Mouse (Mus musculus) megakaryocyte, embryonic 14.5 days (primary cell): ENCODE data around the gene Rfx4. TPM values are rescaled to one million over a fixed set of nuclear protein-coding genes. Genes with fewer than 3 reads are reported as not detected.

Experiments used
- H3K27me3 ChIP-seq: replicated peaks from 2 replicates; pipeline ENCODE3; 2012; ENCODE audit warnings: inconsistent platforms
- H3K36me3 ChIP-seq: replicated peaks from 2 replicates; pipeline ENCODE3; 2012; ENCODE audit warnings: low read length, inconsistent platforms, mixed read lengths
- H3K4me1 ChIP-seq: 2 replicates; pipeline ENCODE4 v1.6.1; 2012; ENCODE audit warnings: inconsistent platforms
- H3K4me3 ChIP-seq: replicated peaks from 2 replicates; pipeline ENCODE3; 2012; ENCODE audit warnings: moderate library complexity, mild to moderate bottlenecking, inconsistent platforms
- H3K9me3 ChIP-seq: 2 replicates; pipeline ENCODE4 v1.6.1; 2012; ENCODE audit warnings: inconsistent platforms
- FLI1 ChIP-seq: IDR thresholded peaks from 2 replicates; pipeline ENCODE4 v1.6.1; 2012; ENCODE audit warnings: low read length, inconsistent platforms, mixed read lengths
- GATA1 ChIP-seq: IDR thresholded peaks from 3 replicates; pipeline ENCODE4 v1.6.1; 2012; ENCODE audit warnings: mixed read lengths, low read length, inconsistent platforms, borderline replicate concordance
- polyA plus RNA-seq: library from polyadenylated mRNA; stranded (reverse); fragments of >175 nt; gene quantifications from 2 replicates; pipeline ENCODE4 v1.2.3, GENCODE M21; 2012; ENCODE audit warnings: low replicate concordance; ENCODE audit not compliant: insufficient read depth

The Rfx4 gene
- polyA plus RNA-seq, 1 experiment: not detected

GRCm38 (mm10) chr10:84757426-84758199 lies 1.8 kb downstream of the Rfx4 start:
- peaks cover 95% of the 10 kb centered on the region for H3K27me3 ChIP-seq
- peaks cover 57% of the 10 kb centered on the region for H3K4me1 ChIP-seq
- TF ChIP-seq FLI1: no peak
- no peak for TF ChIP-seq GATA1
- H3K36me3 ChIP-seq: no peaks in the 10 kb centered on the region
- H3K4me3 ChIP-seq: no peak overlapping the region
- peaks cover 3% of the 10 kb centered on the region for H3K9me3 ChIP-seq

- no peak for TF ChIP-seq FLI1
- TF ChIP-seq GATA1: no peak
- Histone ChIP-seq H3K27me3 (peaks cover 95% of the 10 kb centered on the region), H3K4me3 (no peak overlapping the region), H3K4me1 (peaks cover 51% of the 10 kb centered on the region), H3K36me3 (no peaks in the 10 kb centered on the region), H3K9me3 (peaks cover 4% of the 10 kb centered on the region)
Observed at GRCm38 (mm10) chr10:84758200-84758468, 2.3 kb downstream of the Rfx4 start.

GRCm38 (mm10) chr10:84758483-84759431 lies 2.9 kb downstream of the Rfx4 start:
- Histone ChIP-seq H3K4me1 (peaks cover 49% of the 10 kb centered on the region), H3K36me3 (no peaks in the 10 kb centered on the region), H3K4me3 (no peak overlapping the region), H3K27me3 (peaks cover 96% of the 10 kb centered on the region), H3K9me3 (peaks cover 4% of the 10 kb centered on the region)
- TF ChIP-seq GATA1 (no peak), FLI1 (no peak)

- H3K36me3 ChIP-seq: no peaks in the 10 kb centered on the region
- peaks cover 96% of the 10 kb centered on the region for H3K27me3 ChIP-seq
- no peak for TF ChIP-seq FLI1
- no peak for TF ChIP-seq GATA1
- H3K4me1 ChIP-seq: peaks cover 47% of the 10 kb centered on the region
- peaks cover 4% of the 10 kb centered on the region for H3K9me3 ChIP-seq
- no peak overlapping the region for H3K4me3 ChIP-seq
Observed at GRCm38 (mm10) chr10:84759511-84760117, 3.8 kb downstream of the Rfx4 start.

- peaks cover 39% of the 10 kb centered on the region for H3K4me1 ChIP-seq
- peaks cover 90% of the 10 kb centered on the region for H3K27me3 ChIP-seq
- H3K9me3 ChIP-seq: peaks cover 4% of the 10 kb centered on the region
- no peaks in the 10 kb centered on the region for H3K36me3 ChIP-seq
- TF ChIP-seq FLI1 (no peak), GATA1 (no peak)
- H3K4me3 ChIP-seq: peak overlapping the region; percentile 28
Observed at GRCm38 (mm10) chr10:84760118-84761111, 4.6 kb downstream of the Rfx4 start.

GRCm38 (mm10) chr10:84768766-84769165 lies 12.9 kb downstream of the Rfx4 start:
- Histone ChIP-seq H3K9me3 (peaks cover 3% of the 10 kb centered on the region; the same call in 1 of the 2 replicates), H3K36me3 (no peaks in the 10 kb centered on the region), H3K27me3 (peaks cover 79% of the 10 kb centered on the region), H3K4me3 (no peak overlapping the region), H3K4me1 (peaks cover 20% of the 10 kb centered on the region)
- TF ChIP-seq FLI1 (no peak), GATA1 (no peak)

GRCm38 (mm10) chr10:84772380-84773130 lies 16.7 kb downstream of the Rfx4 start:
- Histone ChIP-seq H3K4me3 (no peak overlapping the region), H3K4me1 (peaks cover 40% of the 10 kb centered on the region), H3K9me3 (0 out of 2 replicates have a peak, but pooled peaks cover 3% of the 10 kb centered on the region), H3K36me3 (no peaks in the 10 kb centered on the region), H3K27me3 (peaks cover 77% of the 10 kb centered on the region)
- TF ChIP-seq FLI1 (no peak), GATA1 (no peak)

- Histone ChIP-seq H3K27me3 (peaks cover 75% of the 10 kb centered on the region), H3K4me1 (peaks cover 45% of the 10 kb centered on the region), H3K4me3 (no peak overlapping the region), H3K36me3 (no peaks in the 10 kb centered on the region), H3K9me3 (0 out of 2 replicates have a peak, but pooled peaks cover 3% of the 10 kb centered on the region)
- TF ChIP-seq FLI1 (no peak), GATA1 (no peak)
Observed at GRCm38 (mm10) chr10:84773889-84774288, 18.0 kb downstream of the Rfx4 start.
